Mouse (Mus musculus) heart, embryonic 11.5 days (tissue): Measurements from ENCODE around the gene Wdr20. TPM values are rescaled to one million over a fixed set of nuclear protein-coding genes. Genes with fewer than 3 reads are reported as not detected.
A peak's percentile ranks its signal among the peaks of the same experiment; 100 is the strongest.

Experiments
- ATAC-seq: fragments of 200-750 bp; cut with Nextera tagmentation; replicated peaks from 2 replicates; pipeline ENCODE4 v1.8.0; 2017; ENCODE audit warnings: moderate library complexity; ENCODE audit not compliant: insufficient number of reproducible peaks, low FRiP score, low TSS enrichment
- H3K27ac ChIP-seq: fragments of 300-500 bp; sonication (generic); 2 replicates; pipeline ENCODE4 v1.5.1; 2014; ENCODE audit warnings: mild to moderate bottlenecking, low read depth, low read length
- H3K27me3 ChIP-seq: fragments of 300-500 bp; sonication (generic); 2 replicates; pipeline ENCODE4 v1.6.1; 2014; ENCODE audit warnings: mild to moderate bottlenecking, low read length, mixed read lengths; ENCODE audit not compliant: control insufficient read depth, insufficient read depth
- H3K36me3 ChIP-seq: fragments of 300-500 bp; sonication (generic); 2 replicates; pipeline ENCODE4 v1.6.1; 2014; ENCODE audit warnings: mild to moderate bottlenecking, low read length, moderate library complexity, mixed read lengths; ENCODE audit not compliant: control insufficient read depth, insufficient read depth
- H3K4me1 ChIP-seq: fragments of 300-500 bp; sonication (generic); 2 replicates; pipeline ENCODE4 v1.6.1; 2014; ENCODE audit warnings: low read length; ENCODE audit not compliant: control insufficient read depth, insufficient read depth
- H3K4me2 ChIP-seq: fragments of 300-500 bp; sonication (generic); 2 replicates; pipeline ENCODE4 v1.6.1; 2014; ENCODE audit warnings: mild to moderate bottlenecking, moderate library complexity
- H3K4me3 ChIP-seq: fragments of 300-500 bp; sonication (generic); 2 replicates; pipeline ENCODE4 v1.5.1; 2014; ENCODE audit warnings: low read depth, low read length
- H3K9ac ChIP-seq: fragments of 300-500 bp; sonication (generic); 2 replicates; pipeline ENCODE4 v1.6.1; 2014; ENCODE audit warnings: mild to moderate bottlenecking, low read depth, low read length, moderate library complexity
- H3K9me3 ChIP-seq: fragments of 300-500 bp; sonication (generic); replicated peaks from 2 replicates; pipeline ENCODE4 v1.6.1; 2016; ENCODE audit warnings: low read length; ENCODE audit not compliant: control insufficient read depth
- WGBS: fragments of 180-500 bp; shearing (Covaris S2); extraction: QIAGEN DNeasy Blood & Tissue Kit; methylation state at CpG from one replicate; pipeline ENCODE4 v1.1.7; 2014; ENCODE audit not compliant: insufficient replicate concordance; 5-methylcytosine and 5-hydroxymethylcytosine counted together
- polyA plus RNA-seq: library from polyadenylated mRNA; unstranded; fragments of >200 nt; fragmentation: Nextera tagmentation; extraction: Ambion mirVana; gene quantifications from 2 replicates; pipeline ENCODE4 v1.2.1, GENCODE M21; 2014

The Wdr20 gene
- polyA plus RNA-seq, 1 experiment from 2014 or later = 15.2 TPM

DNA sequence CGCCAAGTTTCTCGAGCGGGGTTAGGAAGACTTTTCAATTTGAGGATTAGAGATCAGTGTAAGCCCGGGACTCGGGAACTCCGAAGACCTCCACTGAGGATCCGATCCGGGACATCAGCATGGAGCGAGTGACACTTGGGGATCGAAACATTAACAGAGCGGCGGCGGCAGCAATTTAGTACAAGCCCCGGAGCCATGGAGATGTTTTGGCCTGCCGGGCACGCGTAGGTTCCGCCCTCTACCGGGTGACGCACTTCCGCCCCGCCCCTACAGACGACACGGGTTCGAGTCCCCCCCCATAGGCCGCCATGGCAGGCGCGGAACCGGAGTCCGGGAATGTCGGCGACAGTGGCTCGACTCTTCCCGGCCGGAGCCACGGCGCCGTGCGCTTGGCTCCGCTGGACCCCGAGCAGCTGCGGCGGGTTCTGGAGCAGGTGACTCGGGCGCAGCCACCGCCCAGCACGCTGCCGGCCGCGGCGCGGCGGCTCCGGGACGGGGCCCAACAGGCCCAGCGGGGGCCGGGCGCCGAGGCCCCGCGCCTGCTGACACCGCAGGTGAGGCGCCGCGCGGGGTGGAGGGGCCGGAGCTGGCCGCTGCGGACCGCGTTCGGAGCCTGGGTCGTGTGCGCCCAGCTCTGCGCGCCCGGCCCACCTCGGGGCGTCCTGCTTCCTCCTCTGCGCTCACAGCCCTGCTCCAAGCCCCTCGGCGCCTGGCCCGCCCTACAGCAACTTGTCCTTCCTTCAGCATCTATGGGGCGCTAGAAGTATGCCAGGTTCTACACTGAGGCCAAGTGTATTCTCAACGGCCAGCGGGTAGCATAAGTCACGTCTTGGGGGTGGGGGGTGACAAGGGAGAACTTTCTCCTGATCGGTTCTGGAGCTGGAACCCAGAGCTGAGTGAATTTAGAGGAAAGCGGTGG, 112.5 kb downstream of the Wdr20 start, which contains the start of gene Zfp839:
Gene Zfp839 (plus strand): TSS at position 244 of the 919 bp plus-strand sequence.
- ATAC-seq = peak; percentile 68
- peaks cover 3% of the 10 kb centered on the region; the same call in 1 of the 2 replicates for H3K36me3 ChIP-seq
- H3K27me3 ChIP-seq = no peaks in the 10 kb centered on the region
- peak within 1 kb of the TSS; percentile 95 for H3K4me3 ChIP-seq
- peaks cover 20% of the 10 kb centered on the region for H3K4me1 ChIP-seq
- H3K9me3 ChIP-seq = no peaks in the 10 kb centered on the region
- peak within 1 kb of the TSS; percentile 85 for H3K4me2 ChIP-seq
- peak within 1 kb of the TSS; percentile 95 for H3K9ac ChIP-seq
- under 1% methylated on average over 84 of the region's 89 CpGs for WGBS
- peak within 1 kb of the TSS; percentile 75; the same call in 1 of the 2 replicates for H3K27ac ChIP-seq

DNA sequence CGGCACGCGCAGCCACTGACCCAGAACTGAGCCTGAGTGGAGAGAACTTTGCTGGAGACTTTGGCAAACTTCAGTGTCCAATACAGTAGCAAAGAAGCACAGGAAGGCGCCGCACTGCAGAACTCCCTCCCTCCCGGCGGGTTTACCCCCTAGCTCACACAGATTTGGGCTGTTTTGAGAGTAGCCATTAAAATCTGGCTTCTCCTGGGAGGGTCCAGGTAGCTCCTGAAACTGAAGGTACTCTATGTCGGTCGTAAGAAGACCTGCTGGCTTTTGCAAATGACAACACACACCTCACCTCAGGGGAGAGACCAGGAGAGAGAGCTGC, 113.1 kb downstream of the Wdr20 start:
- ATAC-seq = no peak
- WGBS = 16% methylated on average over 9 of the region's 9 CpGs

DNA sequence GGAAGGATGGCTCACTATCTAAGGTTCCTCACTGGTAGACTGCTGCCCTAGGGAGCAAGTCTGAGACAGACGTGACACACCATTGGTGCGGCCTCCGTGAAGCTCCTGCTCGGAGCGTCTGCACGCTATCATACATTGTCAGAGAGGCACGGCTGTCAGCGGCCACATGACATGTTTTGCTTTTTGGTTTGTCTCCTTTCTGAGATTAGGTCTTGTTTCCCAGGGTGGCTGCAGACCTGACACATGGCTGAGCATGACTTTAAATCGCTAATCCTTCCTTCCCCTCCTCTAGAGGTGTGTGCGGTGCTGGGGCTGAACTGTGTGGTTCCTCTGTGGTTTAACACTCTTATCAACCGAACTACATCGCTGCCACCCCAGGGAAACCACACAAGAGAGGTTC, 113.7 kb downstream of the Wdr20 start:
- WGBS = 25% methylated on average over 12 of the region's 12 CpGs
- H3K36me3 ChIP-seq = peaks cover 8% of the 10 kb centered on the region; the same call in 1 of the 2 replicates
- 0 out of 2 replicates have a peak overlapping the region, but pooled peaks have one; percentile 22 for H3K9ac ChIP-seq
- peaks cover 12% of the 10 kb centered on the region for H3K4me1 ChIP-seq
- H3K27me3 ChIP-seq = no peaks in the 10 kb centered on the region
- ATAC-seq = no peak
- H3K27ac ChIP-seq = peak overlapping the region; percentile 35; the same call in 1 of the 2 replicates
- peak overlapping the region; percentile 85 for H3K4me2 ChIP-seq
- peak overlapping the region; percentile 95 for H3K4me3 ChIP-seq
- no peaks in the 10 kb centered on the region for H3K9me3 ChIP-seq

More for the DNA sequence above, 113.1 kb downstream of the Wdr20 start:
- Histone ChIP-seq H3K4me1 (peaks cover 18% of the 10 kb centered on the region), H3K36me3 (peaks cover 8% of the 10 kb centered on the region; the same call in 1 of the 2 replicates), H3K9me3 (no peaks in the 10 kb centered on the region), H3K4me3 (peak overlapping the region; percentile 95), H3K27me3 (no peaks in the 10 kb centered on the region), H3K9ac (peak overlapping the region; percentile 95), H3K27ac (no peak overlapping the region), H3K4me2 (peak overlapping the region; percentile 85)

- WGBS = 58% methylated on average over 1 of the region's 1 CpGs
- peak overlapping the region; percentile 85 for H3K4me2 ChIP-seq
- peaks cover 11% of the 10 kb centered on the region for H3K4me1 ChIP-seq
- no peaks in the 10 kb centered on the region for H3K9me3 ChIP-seq
- ATAC-seq = no peak
- no peak overlapping the region for H3K9ac ChIP-seq
- no peak overlapping the region for H3K27ac ChIP-seq
- no peaks in the 10 kb centered on the region for H3K27me3 ChIP-seq
- peaks cover 8% of the 10 kb centered on the region; the same call in 1 of the 2 replicates for H3K36me3 ChIP-seq
- no peak overlapping the region for H3K4me3 ChIP-seq
Measured at GRCm38 (mm10) chr12:110851923-110852322, 114.2 kb downstream of the Wdr20 start.

Other genes with a start within 250 kb of the Wdr20 start
- gene Dync1h1, start 136.5 kb upstream of the Wdr20 start, polyA plus RNA-seq = 45.1 and 51.0 TPM in 2 replicates
- 0.23 TPM in 1 of 2 replicates, not detected in the other for gene 1700001K19Rik, start 55.3 kb upstream of the Wdr20 start, polyA plus RNA-seq
- 729 and 869 TPM in 2 replicates for gene Hsp90aa1, start 35.2 kb upstream of the Wdr20 start, polyA plus RNA-seq
- gene Mok, start 103.0 kb downstream of the Wdr20 start, polyA plus RNA-seq = 3.0 and 3.8 TPM in 2 replicates
- gene Zfp839, start 112.3 kb downstream of the Wdr20 start, polyA plus RNA-seq = 3.1 and 3.2 TPM in 2 replicates
- 70.5 and 71.3 TPM in 2 replicates for gene Cinp, start 151.2 kb downstream of the Wdr20 start, polyA plus RNA-seq
- 2.5 and 2.8 TPM in 2 replicates for gene Tecpr2, start 151.3 kb downstream of the Wdr20 start, polyA plus RNA-seq
- gene Ankrd9, start 241.1 kb downstream of the Wdr20 start, polyA plus RNA-seq = 11.4 and 14.5 TPM in 2 replicates